In genomic region chr9:97525563-97525962, GRCm38 (mm10) we compare ENCODE assay signal across 25 mouse cellular contexts.
DNase-seq lines count a peak whose midpoint lies in the region; ATAC-seq and TF ChIP-seq lines count a peak whose summit lies in the region.
"Had no signal": no experiment of that assay in that cellular context is flagged by ENCODE, and none has a peak within 500 bp of the region (broad histone marks: within the 10 kb centered on the region; RNA-seq: fewer than 3 reads in every experiment).

No protein-coding gene starts in this region.

- no peak for TF ChIP-seq CTCF in lung, postnatal 0 days (IDR thresholded peaks at IDR 0.05)

- no peak overlapping the region for H3K27ac ChIP-seq in lung, postnatal 0 days (ENCODE audit: low read length)
- H3K27ac ChIP-seq in forebrain, embryonic 12.5 days: no peak overlapping the region
- H3K27ac ChIP-seq: embryonic facial prominence, embryonic 15.5 days; forebrain, embryonic 10.5 days; hindbrain, embryonic 12.5 days had no signal

- no peaks in the 10 kb centered on the region for H3K4me1 ChIP-seq in lung, postnatal 0 days (ENCODE audit: insufficient read depth, low read depth, low read length)
- H3K4me1 ChIP-seq in forebrain, embryonic 12.5 days: no peaks in the 10 kb centered on the region
- H3K4me1 ChIP-seq: embryonic facial prominence, embryonic 15.5 days; forebrain, embryonic 15.5 days had no signal

- no peak overlapping the region for H3K4me3 ChIP-seq in lung, postnatal 0 days (ENCODE audit: low read depth, low read length)
- H3K4me3 ChIP-seq in forebrain, embryonic 12.5 days (replicated peaks): no peak overlapping the region
- H3K4me3 ChIP-seq: embryonic facial prominence, embryonic 15.5 days; erythroblast, embryonic 14.5 days; forebrain, embryonic 10.5 days; forebrain, embryonic 15.5 days; hindbrain, embryonic 12.5 days had no signal

- no peak overlapping the region for H3K4me2 ChIP-seq in lung, postnatal 0 days (replicated peaks; ENCODE audit: low read depth, low read length)
- no peak overlapping the region for H3K4me2 ChIP-seq in forebrain, embryonic 12.5 days
- H3K4me2 ChIP-seq: embryonic facial prominence, embryonic 15.5 days; forebrain, embryonic 15.5 days; hindbrain, embryonic 12.5 days had no signal

- no peaks in the 10 kb centered on the region for H3K36me3 ChIP-seq in lung, postnatal 0 days (ENCODE audit: insufficient read depth, low read length)
- H3K36me3 ChIP-seq in forebrain, embryonic 12.5 days (replicated peaks): no peaks in the 10 kb centered on the region
- H3K36me3 ChIP-seq: embryonic facial prominence, embryonic 15.5 days; forebrain, embryonic 10.5 days; forebrain, embryonic 15.5 days; G1E; hindbrain, embryonic 12.5 days had no signal

- H3K27me3 ChIP-seq in lung, postnatal 0 days (replicated peaks; ENCODE audit: insufficient read depth, low read length): no peaks in the 10 kb centered on the region
- H3K27me3 ChIP-seq in forebrain, embryonic 12.5 days: no peaks in the 10 kb centered on the region
- H3K27me3 ChIP-seq: embryonic facial prominence, embryonic 15.5 days; forebrain, embryonic 15.5 days; hindbrain, embryonic 12.5 days had no signal

- no peak overlapping the region for H3K9ac ChIP-seq in lung, postnatal 0 days (replicated peaks; ENCODE audit: low read depth)
- no peak overlapping the region for H3K9ac ChIP-seq in forebrain, embryonic 12.5 days
- H3K9ac ChIP-seq: embryonic facial prominence, embryonic 15.5 days; forebrain, embryonic 15.5 days; hindbrain, embryonic 12.5 days had no signal

- DNase-seq in adrenal gland, adult 2 months: peak; percentile 33
- no peak for DNase-seq in adrenal gland, postnatal 4 days (ENCODE audit: low spot score in 2 of 2)
- DNase-seq in frontal cortex, adult 2 months (ENCODE audit: extremely low spot score in 1 of 2, low spot score in 1 of 2): peak; percentile 23 to 35
- DNase-seq in frontal cortex, postnatal 25 days (ENCODE audit: low spot score in 2 of 2): no peak
- peak; percentile 6 for DNase-seq in lung, postnatal 0 days (ENCODE audit: low spot score)
- DNase-seq in lung, postnatal 14 days: no peak
- DNase-seq in Muller cell, postnatal 12 days (ENCODE audit: inconsistent ontology term): peak; percentile 30
- DNase-seq: B cell, adult 2 months; cerebellum, adult 8-10 months; cerebellum, postnatal 14 days; embryo, embryonic 11 days; gastrocnemius, postnatal 36 days; heart, adult 11 months; heart, postnatal 10 days; heart, postnatal 4 days had no signal

- TF ChIP-seq EP300 in lung, postnatal 0 days (IDR thresholded peaks at IDR 0.05): no peak

- H3K9me3 ChIP-seq in lung, postnatal 0 days (ENCODE audit: low read length): no peaks in the 10 kb centered on the region
- no peaks in the 10 kb centered on the region for H3K9me3 ChIP-seq in forebrain, embryonic 12.5 days
- H3K9me3 ChIP-seq: embryonic facial prominence, embryonic 15.5 days; forebrain, embryonic 10.5 days; forebrain, embryonic 15.5 days; hindbrain, embryonic 12.5 days had no signal

- ATAC-seq in lung, postnatal 0 days: no peak
- no peak for ATAC-seq in forebrain, embryonic 12.5 days (ENCODE audit: low FRiP score)
- ATAC-seq: CD4-positive, CD25-positive, alpha-beta regulatory T cell, adult 4 months; forebrain, embryonic 15.5 days; hindbrain, embryonic 16.5 days; inflammation-experienced regulatory T-cells, adult 6 months had no signal

- WGBS in lung, postnatal 0 days: 82% methylated on average over 3 of the region's 3 CpGs
- WGBS in forebrain, embryonic 12.5 days: 91% methylated on average over 3 of the region's 3 CpGs

Comparison
In these comparisons a context has a peak if more than half of its experiments do, and no peak if none do; other contexts are left out.
1. DNase-seq: peak in adrenal gland, adult 2 months (single experiment), frontal cortex, adult 2 months (2 of 2), lung, postnatal 0 days (single experiment) and Muller cell, postnatal 12 days (single experiment); none in adrenal gland, postnatal 4 days (0 of 2), frontal cortex, postnatal 25 days (0 of 2) and lung, postnatal 14 days (single experiment).